21 mouse cellular contexts compared by ENCODE assay signal in genomic region chr19:31713321-31713720, GRCm38 (mm10).
"Had no signal": no experiment of that assay in that cellular context is flagged by ENCODE, and none has a peak within 500 bp of the region (broad histone marks: within the 10 kb centered on the region; RNA-seq: fewer than 3 reads in every experiment).

No protein-coding gene starts in this region.

- H3K4me2 ChIP-seq: lung, embryonic 14.5 days; midbrain, embryonic 12.5 days; neural tube, embryonic 13.5 days; neural tube, embryonic 15.5 days; stomach, embryonic 15.5 days had no signal

- H3K27me3 ChIP-seq: midbrain, embryonic 12.5 days; neural tube, embryonic 13.5 days; neural tube, embryonic 15.5 days; stomach, embryonic 15.5 days had no signal

- H3K27ac ChIP-seq: midbrain, embryonic 10.5 days; midbrain, embryonic 12.5 days; neural tube, embryonic 13.5 days; neural tube, embryonic 15.5 days; stomach, embryonic 15.5 days; stomach, postnatal 0 days had no signal

- H3K9ac ChIP-seq: lung, embryonic 14.5 days; midbrain, embryonic 12.5 days; neural tube, embryonic 13.5 days; neural tube, embryonic 15.5 days; stomach, embryonic 15.5 days had no signal

- H3K4me1 ChIP-seq: midbrain, embryonic 10.5 days; midbrain, embryonic 12.5 days; neural tube, embryonic 13.5 days; neural tube, embryonic 15.5 days; stomach, embryonic 15.5 days had no signal

- H3K36me3 ChIP-seq: midbrain, embryonic 10.5 days; midbrain, embryonic 12.5 days; neural tube, embryonic 13.5 days; neural tube, embryonic 15.5 days; stomach, embryonic 15.5 days had no signal

- DNase-seq: lung, adult 18-20 months; lung, embryonic 14.5 days; lung, postnatal 10 days; lung, postnatal 4 days; midbrain, embryonic 14.5 days; retina, postnatal 1 day; right cerebral cortex, adult 18-20 months; right cerebral cortex, postnatal 25 days; right cerebral cortex, postnatal 4 days; spleen, adult 18-20 months; thymus, adult 2 months; thymus, postnatal 25 days; thymus, postnatal 4 days had no signal

- H3K4me3 ChIP-seq: midbrain, embryonic 10.5 days; midbrain, embryonic 12.5 days; myocyte; neural tube, embryonic 13.5 days; neural tube, embryonic 15.5 days; stomach, embryonic 15.5 days had no signal

- H3K9me3 ChIP-seq: midbrain, embryonic 10.5 days; midbrain, embryonic 12.5 days; neural tube, embryonic 13.5 days; neural tube, embryonic 15.5 days; stomach, embryonic 15.5 days had no signal

- ATAC-seq: midbrain, embryonic 16.5 days had no signal
